Mouse (Mus musculus) erythroblast, embryonic 14.5 days (primary cell): ENCODE results near the gene Zcchc9. TPM values are rescaled to one million over a fixed set of nuclear protein-coding genes. Genes with fewer than 3 reads are reported as not detected.
"Not testable (repeated sequence)": the region's sequence is repeated elsewhere in the genome, so short reads cannot be mapped to it uniquely, and the experiment has no call there.

ENCODE experiments used
- H3K27me3 ChIP-seq: 2 replicates; pipeline ENCODE4 v1.6.1; 2012; ENCODE audit warnings: inconsistent platforms; ENCODE audit not compliant: control insufficient read depth
- H3K36me3 ChIP-seq: 2 replicates; pipeline ENCODE4 v1.6.1; 2012; ENCODE audit warnings: mild to moderate bottlenecking, inconsistent platforms; ENCODE audit not compliant: control insufficient read depth
- H3K4me1 ChIP-seq: 2 replicates; pipeline ENCODE4 v1.6.1; 2012; ENCODE audit warnings: inconsistent platforms; ENCODE audit not compliant: control insufficient read depth
- H3K4me3 ChIP-seq: replicated peaks from 2 replicates; pipeline ENCODE3; 2012; ENCODE audit warnings: moderate library complexity, mild to moderate bottlenecking, inconsistent platforms
- H3K9me3 ChIP-seq: 2 replicates; pipeline ENCODE4 v1.6.1; 2012; ENCODE audit warnings: low read length, inconsistent platforms, mixed read lengths; ENCODE audit not compliant: control insufficient read depth
- GATA1 ChIP-seq: IDR thresholded peaks from 2 replicates; pipeline ENCODE4 v1.6.1; 2012; ENCODE audit warnings: low read length, inconsistent platforms, mixed read lengths
- TAL1 ChIP-seq: IDR thresholded peaks from 3 replicates; pipeline ENCODE4 v1.6.1; 2012; ENCODE audit warnings: low read length, inconsistent platforms, mixed read lengths
- polyA plus RNA-seq: library from polyadenylated mRNA; stranded (reverse); fragments of >175 nt; gene quantifications from 2 replicates; pipeline ENCODE4 v1.2.3, GENCODE M21; 2012

The Zcchc9 gene
- polyA plus RNA-seq, 1 experiment = 0.11 TPM

DNA sequence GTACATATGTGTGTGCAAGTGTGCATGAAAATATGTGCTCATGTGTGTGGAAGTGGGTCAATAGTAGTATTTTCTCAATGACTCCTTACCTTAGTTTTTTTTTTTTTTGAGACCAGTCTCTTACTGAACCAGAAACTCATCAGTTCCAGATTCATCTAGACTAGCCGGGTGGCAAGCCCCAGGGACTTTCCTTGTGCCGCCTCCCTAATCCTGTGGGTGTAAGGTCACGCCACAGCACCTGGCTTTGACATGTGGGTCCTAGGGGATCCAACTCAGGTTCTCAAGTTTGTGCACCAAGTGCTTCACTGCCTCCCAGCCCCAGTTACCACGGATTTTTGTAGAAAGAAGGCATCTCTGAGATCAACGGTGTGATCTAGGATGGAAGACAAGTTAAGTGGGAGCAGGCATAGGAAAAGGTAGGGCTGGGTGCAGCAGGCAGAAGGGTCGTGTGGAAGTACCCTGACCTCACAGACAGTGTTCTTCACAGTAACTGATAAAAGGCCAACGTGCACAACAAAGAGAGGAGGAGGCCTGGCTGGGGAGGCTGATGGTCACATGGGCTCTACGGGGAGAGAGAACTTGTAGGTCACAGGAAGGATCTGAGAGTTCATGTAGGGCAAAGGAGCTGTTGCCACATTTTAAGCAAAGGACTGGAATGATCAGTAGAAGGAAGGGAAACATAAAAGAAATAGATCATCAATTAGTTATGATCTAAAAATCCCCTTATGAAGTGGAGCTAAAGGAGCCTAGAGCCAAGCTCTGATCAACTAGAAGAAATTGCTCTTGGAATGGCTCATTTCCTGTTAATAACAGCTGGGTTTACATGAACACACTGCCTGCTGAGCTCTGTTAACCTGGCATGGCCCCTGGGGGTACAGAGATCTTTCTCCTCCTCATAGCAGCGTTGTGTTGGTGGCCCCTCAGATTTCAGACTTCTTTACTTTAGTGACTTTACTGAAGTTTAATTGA lies 38.5 kb downstream of the Zcchc9 start:
- Histone ChIP-seq H3K9me3 (no peaks in the 10 kb centered on the region), H3K4me3 (no peak overlapping the region), H3K27me3 (no peaks in the 10 kb centered on the region), H3K36me3 (no peaks in the 10 kb centered on the region; the same call in 1 of the 2 replicates), H3K4me1 (no peaks in the 10 kb centered on the region)
- no peak for TF ChIP-seq GATA1
- no peak for TF ChIP-seq TAL1

DNA sequence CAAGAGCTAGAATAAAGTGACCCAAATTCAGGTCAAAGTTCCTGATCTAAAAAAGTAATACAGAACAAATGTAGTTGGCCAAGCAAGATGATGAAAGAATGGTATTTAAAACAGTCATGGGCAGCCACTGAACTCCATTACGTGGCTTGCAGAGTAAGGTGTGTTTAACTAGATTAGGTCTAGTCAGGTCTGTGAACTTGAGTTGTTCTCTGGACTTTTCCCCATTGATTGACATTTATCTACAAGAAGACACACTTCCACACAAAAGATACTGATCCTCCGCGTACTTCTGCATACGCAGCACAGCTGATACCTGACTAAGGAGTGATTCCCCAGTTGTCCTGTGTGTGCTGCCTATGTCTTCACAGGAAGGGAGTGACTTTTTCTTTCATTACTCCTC lies 41.9 kb downstream of the Zcchc9 start:
- no peak for TF ChIP-seq TAL1
- no peak for TF ChIP-seq GATA1
- no peak overlapping the region for H3K4me3 ChIP-seq

DNA sequence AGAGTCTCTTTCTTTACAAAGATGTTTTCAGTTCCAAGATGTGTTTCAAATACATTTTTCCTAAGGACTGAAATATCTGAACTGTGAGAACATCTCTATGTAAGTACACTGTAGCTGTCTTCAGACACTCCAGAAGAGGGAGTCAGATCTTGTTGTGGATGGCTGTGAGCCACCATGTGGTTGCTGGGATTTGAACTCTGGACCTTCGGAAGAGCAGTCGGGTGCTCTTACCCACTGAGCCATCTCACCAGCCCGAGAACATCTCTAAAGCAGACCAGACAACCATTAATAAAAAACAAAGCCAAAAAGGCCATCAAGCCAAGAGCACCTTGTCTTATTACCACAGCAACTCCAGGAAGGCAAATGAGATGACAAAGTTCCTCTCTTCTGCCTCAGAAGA lies 43.9 kb downstream of the Zcchc9 start:
- H3K36me3 ChIP-seq, H3K27me3 ChIP-seq, H3K4me3 ChIP-seq, H3K4me1 ChIP-seq, H3K9me3 ChIP-seq: not testable (repeated sequence)

More for the DNA sequence above, 41.9 kb downstream of the Zcchc9 start:
- Histone ChIP-seq H3K36me3 (no peaks in the 10 kb centered on the region; the same call in 1 of the 2 replicates), H3K4me1 (no peaks in the 10 kb centered on the region), H3K9me3 (no peaks in the 10 kb centered on the region), H3K27me3 (no peaks in the 10 kb centered on the region)

DNA sequence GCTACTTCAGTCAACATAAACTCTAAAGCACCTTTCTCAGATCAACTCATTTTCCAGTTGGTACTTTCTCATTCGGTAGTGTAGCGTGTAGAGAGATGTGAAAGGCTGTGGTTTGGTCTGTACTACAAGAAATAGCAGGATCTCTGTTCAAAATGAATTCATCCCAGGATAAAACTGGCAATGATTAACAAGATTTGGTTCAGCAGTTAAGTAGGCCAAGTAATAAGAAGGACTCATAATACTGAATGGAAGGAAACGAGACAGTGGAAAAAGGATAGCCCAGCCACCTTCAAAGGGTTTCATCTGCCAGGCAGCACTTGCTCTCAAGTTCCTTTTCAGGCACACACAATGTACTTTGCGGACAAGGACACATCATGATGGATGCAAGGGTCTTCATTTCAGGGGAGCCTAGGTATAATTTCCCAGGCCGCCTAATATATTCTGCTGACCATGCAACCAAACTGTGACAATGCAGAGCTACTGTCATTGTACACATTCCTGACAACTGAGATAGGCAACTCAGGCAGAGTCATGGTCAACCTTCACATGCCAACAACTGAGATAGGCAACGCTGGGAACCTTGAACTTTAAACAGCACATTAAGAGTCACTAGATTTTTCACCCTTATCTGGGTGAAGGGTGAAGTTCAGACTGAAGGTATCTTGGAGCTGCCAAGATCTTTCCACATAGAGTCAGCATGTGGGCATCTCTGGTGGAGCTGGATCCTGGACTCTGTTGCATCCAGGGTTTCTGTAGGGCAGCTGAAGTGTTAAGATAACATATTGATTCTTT lies 45.7 kb downstream of the Zcchc9 start:
- no peaks in the 10 kb centered on the region for H3K36me3 ChIP-seq
- H3K4me1 ChIP-seq = no peaks in the 10 kb centered on the region
- H3K27me3 ChIP-seq = no peaks in the 10 kb centered on the region
- H3K9me3 ChIP-seq = no peaks in the 10 kb centered on the region
- TF ChIP-seq GATA1 (no peak), TAL1 (no peak)
- no peak overlapping the region for H3K4me3 ChIP-seq

DNA sequence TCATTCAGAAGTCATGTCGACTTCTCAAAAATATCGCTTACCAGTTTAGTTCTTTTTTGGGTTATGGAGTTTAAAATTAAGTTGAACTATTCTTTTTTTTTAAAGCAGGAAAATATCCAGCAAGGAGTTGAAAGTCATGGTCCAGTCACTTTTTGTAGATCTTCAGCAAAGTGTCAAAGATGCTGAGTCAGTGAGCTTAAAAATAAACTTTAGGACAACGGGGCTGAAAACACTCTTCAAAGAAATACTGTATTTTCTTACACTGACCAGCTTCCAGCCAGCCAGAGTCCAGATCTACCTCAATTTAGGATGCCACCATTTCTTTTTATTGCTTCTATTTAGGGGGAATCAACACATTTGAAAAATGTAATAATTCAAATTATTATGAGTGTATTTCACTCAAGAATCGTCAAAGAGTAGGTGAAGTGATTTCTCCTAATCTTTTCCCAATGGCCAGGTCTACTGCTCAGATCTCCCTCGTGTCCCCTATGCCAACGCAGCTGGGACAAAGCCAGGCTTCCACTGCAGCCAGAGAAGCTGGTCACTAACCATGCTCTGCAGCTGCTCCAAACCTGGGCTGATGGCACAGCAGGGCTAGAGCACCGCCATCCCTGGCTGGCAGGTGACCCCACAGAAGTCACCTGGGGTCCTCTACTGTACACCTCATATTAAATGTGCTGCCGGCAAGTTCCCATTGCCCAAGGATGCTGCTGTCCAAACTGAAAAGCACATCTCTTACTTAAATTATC lies 47.0 kb downstream of the Zcchc9 start:
- no peaks in the 10 kb centered on the region for H3K36me3 ChIP-seq
- H3K4me1 ChIP-seq = no peaks in the 10 kb centered on the region
- H3K4me3 ChIP-seq = no peak overlapping the region
- H3K9me3 ChIP-seq = no peaks in the 10 kb centered on the region
- H3K27me3 ChIP-seq = no peaks in the 10 kb centered on the region
- no peak for TF ChIP-seq GATA1
- TF ChIP-seq TAL1 = no peak

DNA sequence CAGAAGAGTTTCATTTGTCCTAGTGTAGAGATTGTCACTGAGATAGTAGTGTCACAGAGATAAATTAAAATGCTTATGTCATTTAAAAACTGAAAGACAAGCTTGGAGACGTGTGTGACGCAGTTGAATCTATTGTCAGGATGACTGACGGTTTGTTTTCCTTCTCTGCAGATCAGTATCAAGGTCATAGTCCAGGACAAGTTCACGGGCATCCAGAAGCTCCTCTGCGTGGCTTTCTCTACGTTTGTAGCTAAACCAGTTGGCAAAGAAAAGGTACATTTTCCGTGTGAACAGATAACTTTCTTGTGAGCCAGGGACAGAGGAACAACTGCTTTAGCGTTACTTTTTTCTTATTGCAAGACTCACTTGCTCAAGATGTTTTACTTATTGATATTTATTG lies 47.7 kb downstream of the Zcchc9 start:
- no peaks in the 10 kb centered on the region for H3K9me3 ChIP-seq
- no peaks in the 10 kb centered on the region for H3K4me1 ChIP-seq
- H3K4me3 ChIP-seq = no peak overlapping the region
- no peaks in the 10 kb centered on the region for H3K36me3 ChIP-seq
- H3K27me3 ChIP-seq = no peaks in the 10 kb centered on the region
- TF ChIP-seq GATA1 (no peak), TAL1 (no peak)

DNA sequence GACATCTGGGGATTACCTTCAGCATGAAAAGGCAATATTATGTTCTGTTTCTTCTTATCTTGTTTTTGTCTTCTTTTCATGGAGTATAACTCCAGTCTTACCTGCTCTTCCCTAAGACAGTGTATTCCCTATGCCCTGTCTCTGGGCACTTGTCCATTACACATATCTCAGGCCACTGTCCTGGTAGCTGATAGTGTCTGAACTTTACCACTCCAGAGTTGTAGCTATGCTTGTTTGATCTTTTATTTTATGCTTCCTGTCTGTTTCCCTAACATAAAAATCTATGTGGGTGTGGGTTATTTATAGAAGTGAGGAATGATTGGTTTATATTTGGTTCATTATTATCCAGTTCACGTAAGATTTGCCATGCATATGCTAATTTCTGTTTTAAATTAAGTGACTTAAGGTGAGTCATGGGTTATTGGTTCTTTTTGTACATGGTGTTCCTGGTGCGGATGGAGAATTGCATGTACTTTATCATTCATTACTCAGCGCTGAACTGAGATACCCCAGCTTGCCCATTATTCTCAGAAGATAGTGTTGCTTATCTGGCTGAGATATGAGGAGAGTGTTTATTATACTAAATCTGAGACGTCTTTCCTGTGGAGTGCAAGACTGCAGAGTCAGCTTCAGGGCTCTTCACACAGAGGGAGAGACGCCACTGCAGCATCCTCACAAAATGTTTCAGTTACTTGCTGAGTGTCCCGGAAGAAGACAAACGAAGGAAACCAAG lies 49.0 kb downstream of the Zcchc9 start:
- Histone ChIP-seq H3K4me1 (no peaks in the 10 kb centered on the region), H3K4me3 (no peak overlapping the region), H3K9me3 (no peaks in the 10 kb centered on the region), H3K36me3 (no peaks in the 10 kb centered on the region), H3K27me3 (no peaks in the 10 kb centered on the region)
- TF ChIP-seq TAL1 (no peak), GATA1 (no peak)

DNA sequence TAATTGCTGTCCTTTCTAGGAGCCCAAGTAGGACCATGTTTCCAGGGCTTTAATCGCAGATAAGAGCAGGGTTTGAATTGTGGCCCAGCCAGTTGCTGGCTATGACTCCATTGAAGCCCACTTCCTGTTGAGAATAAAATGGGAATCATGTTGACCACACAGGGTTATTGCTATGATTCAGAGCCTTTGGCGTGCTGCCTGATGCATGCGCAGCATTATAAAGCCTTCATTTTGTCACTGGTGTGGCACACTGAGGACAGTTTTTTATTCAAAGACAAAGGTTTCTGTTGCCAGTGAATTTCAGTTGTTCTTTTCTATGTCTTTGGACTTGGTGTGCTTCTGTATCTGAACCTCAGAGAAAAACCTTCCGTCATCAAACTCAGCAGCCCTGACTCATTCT lies 51.3 kb downstream of the Zcchc9 start:
- no peak for TF ChIP-seq TAL1
- no peak for TF ChIP-seq GATA1
- no peak overlapping the region for H3K4me3 ChIP-seq
- no peaks in the 10 kb centered on the region for H3K27me3 ChIP-seq
- H3K4me1 ChIP-seq = no peaks in the 10 kb centered on the region
- H3K36me3 ChIP-seq = no peaks in the 10 kb centered on the region
- no peaks in the 10 kb centered on the region for H3K9me3 ChIP-seq
